Mouse (Mus musculus) gastrocnemius, postnatal 36 days (tissue): Measurements from ENCODE around the gene Pbx1. TPM values are rescaled to one million over a fixed set of nuclear protein-coding genes. Genes with fewer than 3 reads are reported as not detected.

ENCODE experiments used
- DNase-seq, 2 experiments: peaks; one replicate each; pipeline ENCODE4 v3.0.0; 2022
- intact Hi-C: fragments of 180-260 bp; cut with DNase I; formaldehyde crosslinking; loops from one replicate; pipeline ENCODE4 v1.15.1; 2025
- total RNA-seq, 2 experiments: library from RNA; stranded (reverse); gene quantifications; 2 replicates each; pipeline ENCODE4 v1.2.3; 2021

The Pbx1 gene
- total RNA-seq, 2 experiments from 2014 or later, result 15.1 to 17.7 TPM

DNA sequence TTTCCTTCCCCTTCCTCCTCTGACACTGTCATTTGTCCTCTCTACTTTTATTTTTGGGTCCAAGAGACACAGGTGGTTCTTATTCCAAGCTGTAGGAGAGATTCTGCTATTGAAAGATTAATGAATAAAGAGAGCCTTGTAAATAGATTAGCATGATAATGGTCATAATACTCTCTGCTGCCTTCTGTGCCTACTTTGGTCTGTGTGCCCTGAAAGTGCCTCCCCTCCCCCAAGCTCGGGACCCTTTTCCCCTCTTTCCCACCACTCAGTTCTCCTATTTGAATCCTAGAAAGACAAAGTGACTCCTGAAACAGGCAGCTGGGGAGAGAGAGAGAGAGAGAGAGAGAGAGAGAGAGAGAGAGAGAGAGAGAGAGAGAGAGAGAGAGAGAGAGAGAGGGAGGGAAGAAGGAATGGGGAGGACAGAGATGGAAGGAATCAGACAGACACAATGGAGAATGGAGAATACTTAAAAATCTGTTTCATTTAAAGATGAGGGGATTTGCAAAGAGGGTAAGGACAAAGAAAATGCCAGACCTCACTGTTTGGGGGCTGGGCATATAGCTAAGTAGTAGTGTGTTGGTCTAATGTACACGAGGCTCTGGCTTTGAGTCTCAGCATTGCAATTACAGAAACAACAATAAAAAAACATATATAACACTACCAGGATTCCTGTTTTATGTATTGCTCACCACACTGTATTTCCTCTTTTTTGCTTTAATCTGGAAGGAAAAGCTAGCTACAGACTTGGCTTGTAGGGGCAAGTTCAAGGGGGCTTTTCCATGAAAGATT lies 145.0 kb downstream of the Pbx1 start:
- no peak for DNase-seq
- intact Hi-C loops, result no loop called here

DNA sequence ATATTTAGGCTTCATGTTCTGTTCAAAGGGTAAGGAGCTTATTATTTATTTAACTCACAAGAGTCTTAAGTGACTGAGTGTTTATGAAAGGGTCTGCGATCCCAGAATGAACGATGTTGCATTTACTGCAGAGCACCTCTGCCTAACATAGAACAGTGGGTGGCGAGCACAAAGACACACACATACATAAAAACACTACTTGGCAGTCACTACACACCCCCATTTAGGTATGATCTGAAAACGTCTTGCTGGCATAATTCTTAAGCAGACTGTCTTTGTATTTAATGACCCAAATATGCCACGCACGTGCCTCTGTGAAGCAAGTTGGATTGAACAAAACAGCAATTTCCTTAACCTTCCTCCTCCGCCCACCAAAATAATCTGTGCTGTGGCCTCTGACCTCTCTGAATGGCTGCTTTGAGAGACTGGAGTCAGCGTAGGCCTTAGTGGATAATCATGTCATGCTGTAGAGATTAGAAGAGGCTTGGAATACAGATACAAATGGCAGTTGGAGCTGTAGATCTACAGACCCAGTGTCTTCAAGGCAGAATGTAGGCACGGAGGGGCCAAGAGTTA lies 147.4 kb downstream of the Pbx1 start:
- intact Hi-C loops, result no loop called here
- DNase-seq, result no peak

DNA sequence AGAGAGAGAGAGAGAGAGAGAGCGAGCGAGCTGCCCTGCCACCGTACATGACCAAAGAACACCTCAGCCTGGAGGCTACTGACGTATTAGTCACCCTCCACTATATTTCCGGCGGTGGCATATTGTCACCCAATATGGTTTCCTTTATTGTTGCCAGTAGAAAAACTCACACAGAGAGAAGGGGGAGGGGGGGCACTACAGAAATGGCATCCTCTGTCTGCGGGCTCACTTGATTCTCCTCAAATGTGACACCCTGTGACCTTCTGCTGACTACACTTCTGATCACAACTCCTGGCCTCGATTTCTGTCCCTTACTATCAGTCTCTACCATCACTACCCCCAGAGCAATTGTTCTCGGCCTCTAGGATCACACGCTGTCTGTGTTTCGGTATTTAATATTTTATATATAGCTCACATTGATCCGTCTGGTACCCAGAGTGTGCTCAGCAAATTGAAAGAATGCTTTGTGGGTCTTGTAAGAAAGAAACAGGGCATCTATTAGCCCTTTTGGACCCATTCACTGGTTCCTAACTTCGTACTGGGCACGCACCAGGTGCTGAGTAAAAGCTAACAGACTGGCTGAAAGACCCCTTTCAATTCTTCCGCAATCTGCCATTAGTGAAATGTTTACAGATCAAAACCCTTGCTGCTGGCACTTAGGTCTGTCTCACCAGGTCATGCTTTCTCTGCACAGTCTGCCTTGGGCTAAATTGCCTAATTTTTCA lies 148.1 kb downstream of the Pbx1 start:
- intact Hi-C loops, result no loop called here

DNA sequence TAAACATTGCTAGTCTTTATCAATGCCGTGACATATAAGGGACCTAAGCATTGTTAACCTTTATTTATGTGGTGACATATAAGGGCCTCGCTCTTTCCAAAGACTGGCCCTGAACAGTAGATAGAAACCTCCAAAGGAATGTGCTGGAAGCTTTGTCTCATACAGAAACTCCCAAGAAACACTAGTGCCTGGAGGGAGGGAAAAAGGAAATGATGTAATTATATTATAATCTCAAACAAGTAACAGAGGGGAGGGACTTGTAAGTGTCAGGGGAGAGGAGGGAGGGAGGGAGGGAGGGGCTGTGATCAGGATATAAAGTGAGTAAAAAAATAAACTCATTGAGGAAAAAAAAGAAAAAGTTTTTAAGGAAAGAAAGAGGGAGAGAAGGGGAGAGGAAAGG lies 148.6 kb downstream of the Pbx1 start:
- intact Hi-C loops, result no loop called here
- no peak for DNase-seq

More for the DNA sequence above, 148.1 kb downstream of the Pbx1 start:
- no peak for DNase-seq

DNA sequence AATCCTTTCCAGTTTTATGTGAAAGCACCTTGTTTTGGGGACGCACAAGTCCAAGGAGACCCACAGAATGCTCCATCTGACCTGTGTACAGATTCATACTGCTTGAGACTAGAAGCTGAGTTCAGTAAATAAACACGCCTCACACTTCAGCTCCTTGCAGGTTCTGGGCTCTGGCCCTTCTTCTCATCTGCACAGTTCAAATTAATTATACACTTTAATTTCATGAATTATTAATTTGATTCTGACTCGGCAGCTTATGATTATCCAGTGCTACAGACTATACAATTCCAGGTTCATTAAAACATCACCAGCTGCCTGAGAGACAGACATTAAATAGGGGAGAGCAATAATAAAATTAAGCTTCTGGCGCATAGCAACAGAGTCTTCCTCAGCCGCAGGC lies 156.4 kb downstream of the Pbx1 start:
- DNase-seq, result no peak
- intact Hi-C loops, result no loop called here

DNA sequence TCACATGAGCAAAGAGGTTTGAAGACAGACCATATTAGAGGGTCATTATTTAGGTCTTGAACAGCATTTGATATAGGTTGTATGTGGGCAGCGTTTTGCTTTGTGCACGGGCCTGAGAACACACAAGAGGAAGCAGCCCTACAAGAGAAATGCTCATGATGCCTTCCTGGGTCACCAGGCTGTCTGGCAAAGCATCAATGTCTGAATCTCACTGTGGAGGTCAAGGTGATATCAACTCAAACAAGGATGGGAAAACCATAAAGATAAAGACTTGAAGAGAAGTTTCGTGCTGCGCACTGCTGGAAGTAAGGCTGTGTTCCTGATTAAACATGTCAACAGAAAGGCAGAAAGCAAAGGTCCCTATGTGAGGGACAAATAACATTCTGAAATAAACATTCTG lies 157.8 kb downstream of the Pbx1 start:
- intact Hi-C loops, result no loop called here
- no peak for DNase-seq

DNA sequence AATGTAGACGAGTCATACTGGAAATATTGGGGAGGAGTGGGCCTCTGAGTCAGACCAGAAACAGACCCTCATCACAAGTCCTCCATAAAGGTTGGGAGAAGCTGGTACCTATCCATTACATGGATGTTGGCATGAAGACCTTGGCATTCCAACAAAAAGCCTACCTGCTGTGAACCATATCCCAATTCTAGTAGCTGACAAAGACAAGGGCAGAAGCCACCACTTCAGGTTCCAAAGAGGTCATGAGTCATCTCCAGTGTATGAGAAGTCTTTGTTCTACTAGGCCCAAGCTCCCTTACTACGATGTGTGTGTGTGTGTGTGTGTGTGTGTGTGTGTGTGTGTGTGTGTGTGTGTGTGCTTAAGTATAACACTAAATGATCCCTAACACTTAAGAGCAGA lies 160.0 kb downstream of the Pbx1 start:
- no peak for DNase-seq

DNA sequence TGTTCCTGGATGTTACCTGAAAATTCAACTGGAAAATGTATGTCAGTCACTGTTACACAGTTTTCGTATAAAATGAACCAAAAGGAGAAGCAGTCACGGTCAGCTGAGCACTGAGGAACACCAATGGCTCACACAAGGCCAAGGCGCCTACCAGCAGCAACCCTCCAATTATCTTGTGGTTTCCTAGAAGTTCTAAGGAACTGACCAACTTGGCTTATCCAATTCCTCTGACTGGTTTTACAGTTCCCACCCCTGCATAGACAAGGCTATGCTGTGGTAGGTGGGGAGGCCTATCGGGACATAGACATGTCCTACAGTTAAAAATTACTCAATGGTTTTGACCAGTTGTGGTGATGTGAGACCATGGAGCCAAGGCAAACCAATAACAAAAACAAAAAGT lies 160.9 kb downstream of the Pbx1 start:
- DNase-seq, result no peak
- intact Hi-C loops, result no loop called here

More for the DNA sequence above, 160.0 kb downstream of the Pbx1 start:
- intact Hi-C loops, result no loop called here

DNA sequence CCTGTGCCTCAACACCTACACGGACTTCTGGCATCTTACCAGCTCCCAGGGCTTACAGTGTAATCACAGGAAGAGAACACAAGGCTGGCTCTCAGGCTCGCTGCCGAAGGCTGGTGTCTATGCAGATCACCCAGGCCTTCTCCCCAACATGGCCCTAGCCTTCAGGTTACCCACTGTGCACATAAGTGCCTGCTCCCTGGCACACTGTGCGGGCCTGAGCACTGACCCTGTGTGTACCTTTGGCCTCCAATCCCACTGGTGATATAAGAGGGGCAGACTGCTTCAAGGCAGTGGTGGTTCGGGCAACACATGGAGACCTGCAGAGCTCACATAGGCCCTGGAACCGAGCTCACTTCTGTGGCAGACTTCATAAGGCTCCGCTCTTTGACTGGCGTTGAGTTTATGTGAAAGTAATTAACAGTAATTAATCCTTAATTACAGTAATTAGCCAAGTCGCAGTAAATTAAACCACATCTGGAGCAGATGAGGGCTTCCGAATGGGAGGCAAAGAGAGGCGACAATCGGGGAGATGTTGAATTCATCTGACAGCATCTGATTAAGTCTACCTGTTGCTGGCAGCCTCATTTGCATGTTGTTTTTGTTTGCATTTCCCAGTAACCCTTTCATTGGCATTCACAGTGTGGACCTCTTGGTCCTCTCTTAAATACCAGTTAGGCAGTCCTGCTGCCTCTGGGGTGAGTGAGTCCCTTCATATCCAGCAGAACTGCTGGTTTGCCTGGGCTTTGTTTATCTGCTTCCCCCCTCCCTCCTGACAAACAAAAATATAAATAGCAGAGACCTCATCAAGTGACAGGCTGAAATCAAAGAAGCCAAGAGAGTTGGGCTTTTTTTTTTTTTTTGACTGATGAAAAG lies 163.1 kb downstream of the Pbx1 start:
- no peak for DNase-seq
- intact Hi-C loops, result no loop called here

DNA sequence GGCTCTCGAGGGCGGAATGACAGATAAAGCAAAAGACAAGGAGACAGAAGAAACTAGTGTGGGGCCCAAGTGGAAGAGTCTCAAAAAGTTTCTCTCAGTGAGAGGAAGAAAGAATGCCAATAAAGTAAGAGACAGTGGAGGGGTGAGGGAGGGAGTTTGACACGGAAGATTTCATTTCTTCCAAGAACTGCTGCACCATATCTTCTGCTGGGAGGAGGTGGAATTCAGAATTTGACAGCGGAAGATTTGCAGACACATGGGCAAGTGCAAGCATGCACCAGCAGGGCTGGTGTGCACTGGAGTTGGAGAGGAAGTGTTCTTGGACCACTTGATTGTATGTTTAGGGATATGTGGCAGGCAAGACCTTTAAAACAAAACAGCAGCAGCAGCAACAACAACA lies 163.8 kb downstream of the Pbx1 start:
- intact Hi-C loops, result no loop called here
- DNase-seq, result no peak

DNA sequence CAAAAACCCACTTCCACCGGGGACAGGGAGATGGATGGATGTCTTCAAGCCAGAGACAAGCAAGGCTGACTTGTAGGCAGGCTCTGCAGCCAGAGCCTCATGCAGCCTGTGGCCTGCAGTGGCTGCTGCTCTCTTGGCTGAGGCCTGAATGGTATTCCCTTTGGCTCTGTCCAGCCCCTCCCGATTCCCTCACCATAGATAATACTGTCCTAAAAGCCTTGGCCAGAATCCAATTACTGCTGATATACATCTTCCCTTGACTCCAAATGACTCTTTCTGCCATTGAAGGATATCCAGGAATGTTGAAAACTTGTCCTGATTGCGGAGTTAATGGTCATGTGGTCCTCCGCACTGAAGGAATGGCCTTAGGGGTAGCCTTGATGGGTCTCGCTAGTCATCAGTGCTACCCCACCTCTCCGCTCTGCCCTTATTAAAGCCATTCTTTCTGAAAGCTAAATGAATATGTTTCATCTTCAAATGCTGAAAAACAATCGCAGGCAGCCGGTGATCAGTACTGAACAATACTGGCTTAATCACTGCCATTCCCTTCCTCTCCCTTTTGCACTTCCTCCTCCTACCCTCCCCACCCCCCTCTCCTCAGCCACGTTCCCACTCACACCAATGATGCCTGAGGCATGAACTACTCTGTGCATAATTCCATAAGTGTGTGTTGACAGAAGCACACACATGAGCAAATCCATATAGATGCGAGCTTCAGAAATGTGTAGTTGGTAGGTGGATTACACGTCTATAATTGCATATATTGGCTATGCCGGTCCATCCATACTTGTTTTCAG lies 166.3 kb downstream of the Pbx1 start:
- DNase-seq, result no peak
- intact Hi-C loops, result no loop called here

DNA sequence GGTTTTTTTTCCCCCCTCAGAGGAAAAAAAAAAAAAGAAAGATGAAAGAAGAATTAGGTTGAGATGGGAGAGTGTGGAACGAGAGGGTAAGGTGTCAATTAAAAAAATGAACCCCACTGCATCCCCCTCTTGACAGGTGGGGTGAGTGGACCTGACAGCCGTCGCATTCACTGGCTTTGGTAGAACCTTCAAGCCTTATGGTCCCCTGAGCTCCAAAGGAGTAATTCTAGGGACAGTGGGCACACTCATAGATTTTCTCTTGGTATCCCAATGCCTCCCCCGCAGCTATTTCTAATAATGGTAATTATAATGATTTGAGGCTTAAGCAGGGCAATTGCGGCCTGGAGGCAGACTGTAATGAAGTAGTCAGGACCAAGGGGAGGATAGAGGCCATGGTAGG lies 167.0 kb downstream of the Pbx1 start:
- no peak for DNase-seq
- intact Hi-C loops, result no loop called here

DNA sequence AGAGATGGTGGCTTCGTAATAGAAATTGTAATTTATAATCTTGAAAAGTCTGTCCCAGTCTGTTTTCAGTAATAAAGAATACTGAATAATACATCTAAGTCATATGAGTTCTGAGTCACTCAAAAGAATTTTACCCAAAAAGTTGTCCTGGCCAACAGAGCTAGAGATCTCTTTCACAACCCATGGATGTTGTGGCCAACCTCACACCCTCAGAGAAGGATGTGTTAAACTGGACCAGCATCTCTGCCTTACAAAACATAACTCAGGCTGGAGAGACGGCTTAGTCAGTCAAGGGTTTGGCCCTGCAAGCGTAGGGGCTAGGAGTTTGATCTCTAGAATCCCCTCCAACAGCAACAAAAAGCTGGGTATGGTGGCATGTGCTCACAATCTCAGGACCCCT lies 171.7 kb downstream of the Pbx1 start:
- no peak for DNase-seq
- intact Hi-C loops, result no loop called here

DNA sequence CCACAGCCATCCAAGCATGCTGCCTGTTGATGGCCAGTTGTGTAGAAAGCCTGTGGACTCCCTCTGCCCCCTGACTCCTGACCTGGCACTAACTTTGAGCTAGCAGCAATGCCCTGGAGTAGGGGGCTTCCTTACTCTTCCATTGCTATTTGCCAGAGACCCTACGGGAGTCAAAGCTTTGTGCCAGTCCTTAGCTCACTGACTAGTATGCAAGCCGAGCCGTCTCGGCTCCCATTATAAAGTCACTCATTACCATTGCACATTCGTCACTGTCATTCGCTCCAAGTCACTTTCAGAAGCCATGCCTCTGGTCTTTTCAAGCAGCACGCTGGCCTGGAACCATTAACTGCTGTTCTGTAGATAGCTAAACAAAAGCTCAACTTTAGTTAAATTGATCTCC lies 173.2 kb downstream of the Pbx1 start:
- intact Hi-C loops, result no loop called here

DNA sequence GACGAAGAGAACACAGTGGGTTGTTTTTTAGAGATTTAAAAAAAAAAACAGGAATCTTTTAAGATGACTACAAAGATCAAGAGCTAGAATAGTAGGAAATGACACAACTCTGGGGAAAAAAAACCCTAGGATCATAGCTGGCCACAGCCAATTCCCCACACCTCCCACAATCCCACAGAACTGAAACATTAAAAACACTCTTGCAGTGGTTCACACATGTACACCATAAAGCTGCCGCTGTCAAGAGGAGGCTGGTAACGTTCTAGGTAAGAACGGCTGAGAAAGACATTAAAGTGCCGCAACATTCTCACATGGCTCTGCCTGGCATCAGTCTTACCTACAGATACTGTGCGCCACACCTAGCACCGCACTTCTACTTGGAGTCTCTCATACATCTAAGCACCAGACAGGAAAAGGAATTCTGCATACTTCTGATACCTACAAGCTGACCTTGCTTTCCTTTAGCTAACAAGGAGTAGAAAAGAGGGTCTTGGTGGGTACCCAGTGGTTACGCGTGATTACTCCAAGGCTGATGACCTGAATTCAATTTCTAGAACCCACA lies 176.6 kb downstream of the Pbx1 start:
- intact Hi-C loops, result no loop called here
- DNase-seq, result no peak

More for the DNA sequence above, 173.2 kb downstream of the Pbx1 start:
- DNase-seq, result no peak

DNA sequence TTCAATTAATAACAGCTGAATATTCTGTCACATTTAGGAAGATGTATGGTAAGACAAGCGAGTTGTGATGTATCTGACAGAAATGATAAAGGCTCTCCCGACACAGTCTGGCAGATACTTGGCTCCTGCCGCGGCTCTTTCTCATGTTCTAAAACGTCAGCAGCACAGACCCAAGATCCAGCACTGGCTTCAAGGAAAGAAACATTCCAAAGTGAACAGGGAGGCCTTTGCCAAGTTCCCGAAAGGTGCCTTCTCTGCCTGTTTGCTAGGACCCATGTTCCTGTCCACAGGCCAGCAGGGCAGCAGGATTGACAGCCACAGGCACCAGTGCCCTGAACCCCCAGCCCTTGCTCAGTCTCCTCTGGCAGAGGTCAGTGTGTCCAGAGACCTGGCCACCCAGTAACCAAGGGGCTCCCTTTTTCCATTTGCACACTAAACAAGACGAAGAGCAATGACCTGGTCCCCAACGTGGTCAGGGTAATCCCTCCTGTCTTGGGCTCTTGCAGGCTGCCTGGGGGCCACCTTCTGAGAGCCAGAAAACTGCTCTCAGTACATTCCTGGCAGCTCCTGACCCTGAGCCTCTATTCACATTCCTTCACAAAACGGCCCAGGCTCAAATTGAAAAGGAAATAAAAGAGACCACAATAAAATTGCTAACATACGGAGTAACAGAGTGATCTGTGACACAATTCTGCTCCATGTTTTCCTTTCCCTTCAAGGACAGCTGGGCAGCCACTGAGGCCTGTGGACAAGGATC lies 184.9 kb downstream of the Pbx1 start:
- intact Hi-C loops, result no loop called here

DNA sequence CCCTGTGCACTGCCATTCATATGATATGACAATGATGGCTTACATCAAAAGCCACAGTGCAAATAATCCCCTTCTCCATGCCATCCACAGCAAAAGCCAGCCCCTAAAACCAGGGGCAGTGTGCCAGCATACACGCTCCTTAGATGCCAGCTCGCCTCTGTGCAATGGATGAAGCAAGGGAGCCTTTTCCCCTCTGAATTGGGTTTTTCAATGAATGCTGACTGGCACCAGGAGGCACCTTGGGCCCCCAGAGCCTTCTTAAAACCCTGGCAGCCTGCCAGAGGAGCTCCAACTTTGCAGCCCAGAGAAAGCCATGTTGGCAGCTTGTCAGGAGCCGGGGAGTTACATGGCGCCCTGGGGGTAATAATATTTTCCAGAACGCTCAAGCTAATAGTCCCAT lies 186.5 kb downstream of the Pbx1 start:
- DNase-seq, result no peak
- intact Hi-C loops, result no loop called here

More for the DNA sequence above, 184.9 kb downstream of the Pbx1 start:
- DNase-seq, result no peak

DNA sequence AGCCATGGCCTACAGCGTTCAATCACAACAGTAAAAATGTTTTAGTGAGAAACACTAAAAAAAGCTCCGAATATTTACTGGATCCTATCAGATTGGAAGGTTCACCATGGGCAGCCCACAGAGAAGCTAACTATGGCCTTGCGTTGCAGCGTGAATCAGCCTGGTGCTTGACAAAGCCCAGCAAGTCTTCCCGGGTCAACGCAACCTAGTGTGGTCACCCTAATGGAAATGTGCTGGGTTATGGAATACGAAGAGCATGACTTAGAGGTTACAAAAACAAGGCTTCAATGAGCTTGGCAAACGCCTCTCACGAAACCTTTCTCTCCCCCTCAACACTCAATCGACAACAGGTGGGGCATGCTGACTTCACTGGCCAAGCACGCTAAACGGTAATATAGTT lies 188.3 kb downstream of the Pbx1 start:
- intact Hi-C loops, result no loop called here
- no peak for DNase-seq

DNA sequence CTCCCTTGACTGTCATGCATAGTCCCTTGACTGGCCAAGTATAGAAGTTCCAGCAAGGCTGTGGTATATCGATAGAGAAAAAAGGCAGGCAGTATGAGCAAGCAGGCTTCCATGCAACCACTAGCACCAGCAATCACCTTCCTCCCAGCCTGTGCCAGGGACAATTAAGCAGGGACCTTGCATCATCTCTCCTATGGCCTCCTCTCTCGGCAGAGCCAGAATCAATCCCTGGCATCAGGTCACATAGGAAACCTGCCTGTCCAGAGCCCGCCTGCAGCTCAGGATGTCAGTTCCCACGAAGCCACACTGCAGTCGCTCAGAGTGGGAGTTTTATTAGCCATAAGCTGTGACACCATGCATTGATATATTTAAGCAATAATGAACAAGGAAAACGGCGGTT lies 189.0 kb downstream of the Pbx1 start:
- no peak for DNase-seq
- intact Hi-C loops, result no loop called here
